Mouse (Mus musculus) right cerebral cortex, adult 18-20 months (tissue): ENCODE measurements around the gene Psmc4.
A peak's percentile ranks its signal among the peaks of the same experiment; 100 is the strongest.

Source experiments
- DNase-seq: peaks from one replicate; pipeline ENCODE4 v3.0.0; 2022; ENCODE audit warnings: mixed read lengths

Psmc4 gene

DNA sequence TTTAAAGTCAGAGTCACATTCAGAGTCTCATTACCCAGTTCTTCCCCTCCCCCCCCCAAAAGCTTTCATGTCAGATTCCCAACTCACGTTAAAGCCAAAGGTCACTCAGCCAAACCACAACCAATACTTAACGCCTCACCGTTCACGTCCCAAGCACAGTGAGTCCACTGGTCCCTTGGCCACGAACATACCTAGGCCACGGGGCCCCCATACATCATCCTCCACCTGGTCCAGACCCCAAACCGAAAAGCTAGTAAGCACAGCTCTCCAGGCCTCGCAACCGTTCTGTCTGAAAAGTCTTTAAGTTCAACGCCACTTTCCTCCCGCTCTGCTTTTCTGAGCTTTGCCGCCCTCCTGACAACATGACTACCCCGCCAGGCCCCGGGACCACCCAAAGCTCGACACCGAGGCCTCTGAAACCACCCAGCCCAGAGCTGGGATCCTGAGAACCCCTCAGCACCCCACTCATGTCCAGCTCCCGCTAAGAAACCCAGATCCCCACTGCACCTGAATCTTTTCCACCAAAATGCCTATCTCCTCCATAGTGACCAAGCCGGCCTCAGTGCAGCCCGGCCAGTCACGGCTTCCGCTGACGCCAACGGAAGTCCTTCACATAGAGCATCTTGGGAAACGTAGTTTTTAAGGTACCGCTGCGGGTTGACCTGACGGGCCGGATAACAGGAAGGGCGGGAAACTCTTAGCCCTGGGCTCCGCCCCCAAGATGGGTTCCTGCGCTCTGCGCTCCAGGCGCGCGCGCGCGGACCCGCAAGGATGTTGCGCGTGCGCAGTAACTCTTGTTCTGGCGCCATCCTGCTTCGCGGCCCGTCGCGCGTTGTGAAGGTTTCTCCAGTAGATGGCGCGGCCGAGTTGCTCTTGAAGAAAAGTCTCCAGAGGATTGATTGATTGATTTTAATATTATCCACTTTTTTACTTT, at the start of gene Psmc4:
Gene Psmc4, minus strand, starts transcription at position 626 of the 934 bp plus-strand sequence.
- DNase-seq: peak; percentile 99

DNA sequence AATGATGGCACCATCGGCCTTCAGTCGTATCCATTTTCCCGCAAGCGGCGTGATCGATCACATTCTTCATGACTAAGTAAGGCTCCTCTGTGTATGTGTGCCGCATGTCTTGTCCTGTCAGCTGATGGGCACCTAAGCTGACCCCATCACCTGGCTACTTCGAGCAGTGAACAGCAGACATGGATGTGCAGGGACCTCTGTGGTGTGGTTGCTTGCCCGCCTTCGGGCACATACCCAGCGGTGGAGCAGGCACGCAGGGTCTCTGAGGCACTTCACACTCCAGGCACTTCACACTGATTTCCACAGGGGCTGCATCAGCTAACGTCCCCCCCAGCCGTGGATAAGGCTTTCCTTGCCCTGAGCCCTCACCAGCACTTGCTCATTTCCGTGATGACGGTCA, 49.2 kb upstream of the Psmc4 start:
- DNase-seq: no peak

DNA sequence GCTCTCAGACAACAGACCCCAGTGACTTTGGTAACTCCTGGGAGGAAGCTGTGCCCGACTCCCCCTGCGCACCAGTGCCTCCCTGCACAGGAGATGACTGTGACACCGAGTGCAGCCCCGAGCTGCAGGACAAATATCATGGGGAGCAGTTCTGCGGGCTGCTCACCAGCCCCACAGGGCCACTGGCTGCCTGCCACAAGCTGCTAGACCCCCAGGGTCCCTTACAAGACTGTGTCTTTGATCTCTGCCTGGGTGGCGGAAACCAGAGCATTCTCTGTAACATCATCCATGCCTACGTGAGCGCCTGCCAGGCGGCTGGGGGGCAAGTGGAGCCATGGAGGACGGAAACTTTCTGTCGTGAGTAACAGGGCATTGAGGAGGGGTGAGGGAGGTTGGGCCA, 43.6 kb upstream of the Psmc4 start:
- DNase-seq: no peak

DNA sequence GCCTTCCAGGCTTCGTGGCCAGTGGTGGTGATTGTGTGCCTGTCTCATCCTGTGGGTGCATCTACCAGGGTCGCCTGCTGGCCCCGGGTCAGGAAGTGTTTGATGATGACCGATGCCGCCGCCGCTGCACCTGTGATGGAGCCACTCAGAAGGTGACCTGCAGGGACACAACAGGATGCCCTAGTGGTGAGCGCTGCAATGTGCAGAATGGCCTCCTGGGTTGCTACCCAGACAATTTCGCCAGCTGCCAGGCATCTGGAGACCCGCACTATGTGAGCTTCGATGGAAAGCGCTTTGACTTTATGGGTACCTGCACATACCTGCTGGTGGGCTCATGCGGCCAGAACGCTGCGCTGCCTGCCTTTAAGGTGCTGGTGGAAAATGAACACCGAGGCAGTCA, 36.3 kb upstream of the Psmc4 start:
- DNase-seq: no peak

DNA sequence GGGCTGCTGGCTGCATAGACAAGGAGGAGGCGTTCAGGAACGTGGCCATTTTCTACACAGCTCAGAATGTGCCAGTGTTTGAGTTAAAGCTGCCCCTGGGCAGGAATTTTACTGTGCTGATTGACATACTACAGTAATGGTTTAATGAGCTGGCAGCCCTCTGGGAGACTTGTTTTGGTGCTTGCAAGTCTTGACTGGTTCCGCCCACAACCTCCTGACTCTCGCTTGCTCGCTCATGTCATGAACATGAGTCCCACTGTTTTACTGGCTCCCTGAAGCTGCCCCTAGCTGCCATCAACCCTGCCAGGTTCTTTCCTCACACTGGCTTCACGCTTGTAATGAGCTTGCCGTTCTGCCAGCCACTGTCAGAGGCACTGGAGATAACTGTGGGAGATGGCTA, 34.3 kb upstream of the Psmc4 start:
- DNase-seq: peak; percentile 43

DNA sequence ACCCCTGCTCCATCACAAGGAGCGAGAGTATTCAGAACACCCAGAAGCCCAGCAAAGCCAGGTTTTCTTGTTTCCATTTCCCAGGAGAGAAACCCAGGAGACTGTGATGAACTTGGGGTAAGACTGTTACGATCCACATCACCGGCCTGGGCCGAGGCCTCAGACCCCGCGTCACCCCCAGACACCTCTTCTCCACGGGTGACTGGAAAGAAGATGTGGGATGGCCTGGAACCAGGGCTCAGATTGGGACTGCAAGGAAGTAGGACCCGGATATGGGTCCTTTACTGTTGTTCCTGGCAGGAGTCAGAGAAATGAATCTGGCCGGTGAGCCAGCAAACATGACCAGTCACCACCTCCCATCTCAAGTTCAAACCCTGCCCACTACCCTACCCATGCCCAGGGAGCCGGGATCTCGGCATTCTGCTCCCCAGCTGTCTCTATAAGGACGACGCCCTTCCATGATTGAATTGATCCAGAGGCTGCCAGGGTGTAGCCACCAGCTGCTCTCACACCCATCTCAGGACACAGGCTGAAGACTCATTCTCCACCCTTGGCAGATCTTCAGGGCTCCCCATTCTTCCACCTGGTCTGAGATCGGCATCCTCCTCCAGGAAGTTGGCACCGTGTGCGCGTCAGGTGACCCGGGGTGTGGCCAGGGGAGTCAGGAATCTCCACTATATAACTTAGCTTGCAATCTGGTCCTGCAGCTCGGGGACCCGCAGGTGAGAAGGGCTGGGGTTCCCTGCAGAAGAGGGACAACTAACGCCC, 20.8 kb upstream of the Psmc4 start, which contains the start of gene Fcgbp:
Gene Fcgbp, plus strand, starts transcription at position 706 of the 768 bp plus-strand sequence.
- no peak for DNase-seq

DNA sequence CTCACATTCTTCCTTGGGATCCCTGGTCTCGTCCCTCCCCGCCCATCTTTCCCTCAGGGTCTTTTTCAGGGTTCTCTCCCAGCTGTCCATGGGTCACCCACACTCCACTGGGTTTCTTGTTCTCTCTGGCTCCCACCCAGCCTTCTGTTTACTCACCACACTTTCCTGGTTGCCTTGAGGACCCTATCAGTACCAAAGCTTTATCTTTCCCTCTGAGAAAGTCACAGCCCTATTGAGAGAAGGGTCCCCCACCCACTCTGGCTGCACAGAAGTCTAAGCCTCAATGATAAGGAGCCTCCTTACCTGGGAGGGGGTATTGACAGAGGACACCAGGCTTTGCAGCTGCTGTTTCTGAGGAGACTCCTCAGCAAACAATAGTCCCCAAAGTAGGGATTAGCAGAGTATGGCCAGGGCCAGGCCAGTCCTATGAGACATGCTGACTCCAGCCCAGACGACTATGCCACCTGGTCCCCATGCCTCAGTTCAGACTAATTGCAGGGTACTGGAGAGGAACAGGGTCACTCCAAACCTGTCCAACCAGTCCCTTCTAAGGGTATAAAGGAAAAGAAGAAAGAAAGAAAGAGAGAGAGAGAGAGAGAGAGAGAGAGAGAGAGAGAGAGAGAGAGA, 19.8 kb upstream of the Psmc4 start:
- no peak for DNase-seq

DNA sequence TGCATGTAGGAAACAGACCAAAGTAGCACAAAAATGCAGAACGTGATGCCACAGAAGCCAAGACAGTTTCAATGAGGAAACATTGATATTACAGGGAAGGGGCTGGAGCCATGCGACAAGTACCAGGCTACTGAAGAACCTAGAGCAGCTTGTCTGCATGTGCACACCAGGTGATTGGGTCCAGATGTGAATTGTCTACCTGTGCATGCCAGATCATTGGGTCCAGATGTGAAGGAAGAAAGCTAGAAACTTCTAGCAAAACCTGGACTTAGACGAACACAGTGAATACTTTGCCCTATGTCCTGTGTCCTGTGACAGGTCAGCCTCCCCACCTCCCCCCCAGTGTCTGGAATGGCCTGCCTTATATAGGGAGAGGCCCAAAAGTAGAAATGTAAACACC, 18.8 kb upstream of the Psmc4 start:
- no peak for DNase-seq

DNA sequence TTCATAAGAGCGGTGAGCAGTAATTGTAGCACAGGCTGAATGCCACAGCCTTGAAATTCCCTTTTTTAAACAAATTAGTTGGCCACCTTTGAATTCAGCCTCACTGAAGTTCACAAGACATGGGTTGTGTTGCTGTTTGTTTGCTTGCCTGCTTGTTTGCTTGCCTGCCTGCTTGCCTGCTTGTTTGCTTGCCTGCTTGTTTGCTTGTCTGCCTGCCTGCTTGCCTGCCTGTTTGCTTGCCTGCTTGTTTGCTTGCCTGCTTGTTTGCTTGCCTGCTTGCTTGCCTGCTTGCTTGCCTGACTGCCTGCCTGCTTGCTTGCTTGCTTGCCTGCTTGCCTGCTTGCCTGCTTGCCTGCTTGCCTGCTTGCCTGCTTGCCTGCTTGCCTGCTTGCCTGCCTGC, 10.1 kb upstream of the Psmc4 start:
- DNase-seq: no peak

DNA sequence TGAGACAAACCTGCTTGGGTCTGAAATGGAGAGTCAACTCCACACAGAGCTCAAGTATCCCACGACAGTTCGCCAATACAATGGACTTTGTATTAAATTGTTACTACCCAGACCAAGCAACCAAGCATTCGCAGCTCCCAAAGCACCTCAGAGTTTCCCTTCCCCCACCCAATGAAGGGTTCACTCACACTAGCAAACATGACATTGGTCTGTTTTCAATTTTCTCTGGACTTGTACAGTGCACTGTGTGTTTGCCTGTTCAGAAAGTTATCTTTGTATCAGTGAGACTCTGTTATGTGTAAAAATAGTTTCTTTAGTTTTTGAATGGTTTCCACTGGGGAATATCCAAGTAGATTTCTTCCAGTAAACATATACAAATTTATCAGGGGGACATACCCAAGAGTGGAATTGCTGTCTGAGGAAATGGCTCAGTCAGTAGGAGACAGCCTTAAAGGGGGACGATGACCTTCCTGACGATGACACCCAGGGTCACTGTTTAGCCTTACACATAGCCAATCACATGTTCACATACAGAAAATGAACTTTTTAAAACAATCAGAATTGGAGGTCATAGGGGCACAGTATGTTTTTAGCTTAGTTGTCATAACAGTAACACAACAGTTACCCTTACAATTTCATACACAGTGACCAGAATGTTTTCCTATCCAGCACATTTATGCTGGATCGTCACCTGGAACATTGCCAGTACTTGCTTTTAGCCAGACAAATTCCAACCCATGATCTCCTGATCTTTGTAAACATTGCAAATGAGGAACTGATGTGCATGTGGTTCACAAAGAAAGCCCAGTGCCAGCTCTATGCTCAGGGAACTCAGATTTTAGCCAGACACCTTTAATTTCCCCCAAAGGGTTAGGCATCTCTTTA, 3.4 kb upstream of the Psmc4 start:
- DNase-seq: no peak

DNA sequence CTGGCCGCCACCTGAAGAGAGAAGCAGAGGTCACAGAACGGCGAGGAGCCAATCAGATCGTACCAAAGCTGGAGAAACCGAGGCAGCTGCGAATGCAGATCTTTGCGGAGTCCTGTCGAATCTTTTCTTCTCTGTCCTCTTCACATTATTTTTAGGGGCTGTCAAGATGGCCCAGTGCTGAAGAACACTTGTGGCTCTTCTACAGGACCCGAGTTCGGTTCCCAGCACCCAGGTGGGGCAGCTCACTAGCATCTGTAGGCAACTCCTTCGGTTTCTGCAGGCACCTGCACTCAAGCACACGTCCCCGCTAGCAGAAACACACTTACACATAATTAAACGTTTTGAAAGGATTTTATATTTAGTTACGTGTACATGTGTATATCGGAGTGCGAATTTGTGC, 683 bp upstream of the Psmc4 start:
- DNase-seq: no peak

DNA sequence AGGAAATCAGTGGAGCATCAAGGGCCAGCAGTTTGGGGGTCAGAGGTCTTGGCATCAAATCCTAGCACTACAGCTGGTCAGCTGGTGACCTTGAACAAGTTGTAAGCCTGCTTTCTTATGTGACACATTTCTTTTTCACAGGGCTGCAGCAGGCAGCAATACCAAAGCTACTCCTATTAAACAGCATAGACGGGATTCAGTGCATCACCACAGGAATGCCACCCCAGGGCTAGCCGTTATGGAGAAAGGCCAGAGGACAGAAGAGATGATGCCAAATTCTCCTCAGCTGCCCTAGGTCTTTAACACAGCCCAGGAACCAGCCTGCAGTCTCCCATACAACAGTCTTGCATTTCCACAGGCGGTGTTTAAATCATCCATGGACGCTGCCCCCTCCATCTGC, 5.4 kb downstream of the Psmc4 start:
- no peak for DNase-seq

DNA sequence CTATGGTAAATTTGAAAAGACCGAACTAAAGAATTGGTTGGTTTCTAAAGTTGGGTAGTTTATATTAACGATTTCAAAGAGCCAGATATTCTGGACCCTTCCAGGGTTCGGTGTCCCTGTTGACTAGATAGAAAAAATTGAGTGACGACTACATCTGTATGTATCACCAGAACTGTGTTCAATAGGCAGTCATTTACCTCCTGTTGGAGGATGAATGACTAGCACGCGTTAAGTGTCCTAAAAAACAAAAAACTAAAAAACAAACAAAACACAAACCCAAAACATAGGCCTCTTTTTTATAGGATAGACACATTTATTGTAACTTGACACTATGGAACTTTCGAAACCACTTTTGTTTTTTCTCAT, 35.5 kb downstream of the Psmc4 start:
- no peak for DNase-seq

DNA sequence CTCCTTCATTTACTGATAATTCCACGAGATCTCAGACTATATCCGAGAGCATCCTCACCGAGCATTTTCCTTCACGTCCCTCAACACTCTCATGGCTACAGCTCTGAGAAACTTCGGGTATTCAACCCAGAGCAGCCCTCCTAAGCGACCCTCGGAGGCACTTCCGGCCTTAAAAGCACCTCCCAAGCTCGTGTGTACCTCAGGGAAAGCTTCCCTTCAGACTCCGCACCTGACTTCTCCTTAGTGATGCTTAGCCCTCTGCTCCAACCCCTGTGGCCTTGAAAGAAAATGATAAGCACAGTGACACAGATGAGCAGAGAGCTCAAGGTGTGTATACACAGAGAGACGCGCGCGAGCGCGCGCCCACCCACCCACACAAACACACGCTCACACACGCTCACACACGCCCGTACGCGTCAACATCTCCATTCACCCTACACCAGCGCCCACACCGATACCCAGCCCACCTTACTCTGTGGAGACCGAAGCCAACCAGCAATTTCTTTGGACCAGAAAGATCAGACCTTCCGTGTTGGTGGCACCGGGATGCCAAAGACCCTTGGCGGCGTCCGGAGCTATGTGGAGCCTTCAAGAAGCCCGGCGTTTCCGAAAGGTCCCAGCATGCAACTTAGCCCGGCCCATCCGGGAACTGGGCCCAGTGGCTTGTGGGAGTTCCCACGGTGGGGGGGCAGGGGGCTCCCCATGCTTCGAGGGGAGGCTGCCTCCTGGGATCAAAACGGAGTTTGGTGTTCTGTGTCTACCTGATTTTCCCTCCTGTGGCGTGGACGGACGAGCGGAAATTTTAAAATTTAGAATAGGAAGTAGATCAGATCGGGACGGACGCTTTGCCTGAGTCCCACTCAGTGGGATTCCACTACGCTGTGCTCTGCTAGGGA, 36.1 kb downstream of the Psmc4 start, which contains the start of gene Zfp850:
Gene Zfp850, minus strand, starts transcription at position 567 of the 896 bp plus-strand sequence.
- peak; percentile 73 for DNase-seq

DNA sequence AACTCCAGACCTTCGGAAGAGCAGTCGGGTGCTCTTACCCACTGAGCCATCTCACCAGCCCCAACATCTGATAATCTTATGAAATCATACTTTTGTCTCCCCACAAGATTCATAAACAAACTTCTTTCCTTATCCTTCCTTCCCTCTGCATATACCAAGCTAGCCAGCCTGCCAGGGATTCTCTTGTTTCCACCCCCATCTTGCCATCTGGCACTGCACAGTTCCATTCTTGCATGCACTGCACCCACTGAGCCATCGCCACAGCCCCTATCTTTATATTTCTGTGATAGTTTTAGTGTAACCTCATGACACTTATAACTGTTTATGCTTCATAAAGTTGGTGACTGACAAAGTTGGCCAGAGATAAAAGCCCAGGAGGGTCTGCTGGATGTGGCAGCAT, 39.6 kb downstream of the Psmc4 start:
- DNase-seq: peak; percentile 65
